Mouse (Mus musculus) layer of hippocampus, adult 2 months (tissue): ENCODE data around the gene Fcer2a. TPM values are rescaled to one million over a fixed set of nuclear protein-coding genes. Genes with fewer than 3 reads are reported as not detected.

Source experiments
- DNase-seq, 2 experiments: peaks; one replicate each; pipeline ENCODE4 v3.0.0; 2022; ENCODE audit warnings: low spot score in 2 of 2
- H3K27ac ChIP-seq: fragments of 200-600 bp; 2 replicates; pipeline ENCODE4 v1.8.1; 2022
- H3K4me3 ChIP-seq: fragments of 200-600 bp; 2 replicates; pipeline ENCODE4 v1.8.1; 2022; ENCODE audit warnings: mild to moderate bottlenecking
- CTCF ChIP-seq: fragments of 200-600 bp; conservative IDR thresholded peaks from 2 replicates; pipeline ENCODE4 v1.8.1; 2022; ENCODE audit warnings: antibody characterized with exemption, mild to moderate bottlenecking, moderate library complexity
- long read RNA-seq, 2 experiments: library from polyadenylated mRNA; stranded (forward); transcript quantifications; one replicate each; pipeline ENCODE4 v2.0.0; 2021; ENCODE audit warnings: borderline mapping rate in 2 of 2
- total RNA-seq, 2 experiments: library from RNA; stranded (reverse); gene quantifications; 2 replicates each; pipeline ENCODE4 v1.2.3; 2021

Fcer2a gene
- total RNA-seq = not detected
- long read RNA-seq, experiment 1, partial matches to known transcripts = 0 of 1 reads
- long read RNA-seq, experiment 1, other reads (novel, unspliced or antisense) = 1 of 1 reads
- long read RNA-seq, experiment 2 = 0 reads

GRCm38 (mm10) chr8:3694121-3694520 is at the start of gene Fcer2a:
Gene Fcer2a, minus strand, starts transcription at chr8:3694175.
- H3K4me3 ChIP-seq = no peak within 1 kb of the TSS
- TF ChIP-seq CTCF = no peak
- DNase-seq = no peak
- no peak within 1 kb of the TSS; the same call in 1 of the 2 replicates for H3K27ac ChIP-seq

GRCm38 (mm10) chr8:3736947-3737346 is 43.0 kb upstream of the Fcer2a start:
- no peak overlapping the region for H3K27ac ChIP-seq
- no peak for TF ChIP-seq CTCF
- no peak overlapping the region for H3K4me3 ChIP-seq
- DNase-seq = no peak

GRCm38 (mm10) chr8:3735599-3735998 is 41.6 kb upstream of the Fcer2a start:
- Histone ChIP-seq H3K27ac (no peak overlapping the region), H3K4me3 (no peak overlapping the region)
- no peak for TF ChIP-seq CTCF
- DNase-seq = no peak

GRCm38 (mm10) chr8:3734084-3734483 is 40.1 kb upstream of the Fcer2a start:
- H3K4me3 ChIP-seq = no peak overlapping the region

GRCm38 (mm10) chr8:3721041-3721440 is 27.1 kb upstream of the Fcer2a start:
- H3K4me3 ChIP-seq = no peak overlapping the region

More at GRCm38 (mm10) chr8:3734084-3734483, 40.1 kb upstream of the Fcer2a start:
- H3K27ac ChIP-seq = no peak overlapping the region
- DNase-seq = no peak
- TF ChIP-seq CTCF = no peak

DNA sequence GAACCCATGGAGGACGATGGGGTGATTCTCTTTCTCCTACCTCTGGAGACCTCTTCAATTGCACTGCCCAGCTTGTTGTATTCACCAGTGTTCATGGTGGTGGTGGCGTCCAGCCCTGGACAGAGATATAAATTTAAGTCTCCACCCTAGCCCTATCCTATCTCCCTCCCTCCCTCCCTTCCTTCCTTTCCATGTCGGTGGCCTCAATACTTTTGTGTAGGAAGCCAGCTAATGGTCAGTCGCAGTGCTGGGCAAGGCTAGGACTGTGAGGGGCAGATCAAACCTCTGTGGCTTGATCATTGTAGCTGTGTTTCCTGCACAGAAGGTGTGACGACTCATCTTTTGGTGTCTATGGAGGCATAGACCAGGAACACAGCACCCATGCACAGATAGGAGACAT is 26.6 kb upstream of the Fcer2a start, which contains the start of gene Clec4g:
Clec4g (minus strand) TSS at position 101 of the 400 bp plus-strand sequence.
- no peak for TF ChIP-seq CTCF
- no peak for DNase-seq
- Histone ChIP-seq H3K4me3 (no peak within 1 kb of the TSS), H3K27ac (no peak within 1 kb of the TSS)

More at GRCm38 (mm10) chr8:3721041-3721440, 27.1 kb upstream of the Fcer2a start:
- no peak overlapping the region for H3K27ac ChIP-seq
- DNase-seq = no peak
- no peak for TF ChIP-seq CTCF

DNA sequence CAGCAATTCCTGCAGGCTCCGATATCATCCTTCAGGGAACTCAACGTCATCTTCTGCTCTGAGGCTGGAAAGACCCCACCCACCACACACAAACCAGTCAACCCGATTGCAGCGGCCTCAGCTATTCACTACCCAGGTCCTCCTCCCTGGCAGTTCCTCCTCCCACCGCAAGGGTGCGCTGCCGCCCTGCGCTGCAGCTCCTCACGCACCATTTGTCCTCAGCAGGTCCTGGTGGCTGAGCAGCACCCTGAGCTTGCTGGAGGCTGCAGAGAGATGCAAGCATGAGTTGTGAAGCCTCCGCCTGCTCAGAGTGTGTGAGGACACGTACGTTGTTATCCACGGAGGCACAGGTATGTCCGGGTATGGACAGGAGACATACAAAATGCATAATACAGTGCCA is 24.6 kb upstream of the Fcer2a start:
- Histone ChIP-seq H3K27ac (no peak overlapping the region), H3K4me3 (no peak overlapping the region)
- DNase-seq = peak; percentile 39 to 55
- peak; percentile 87 for TF ChIP-seq CTCF

- DNase-seq = no peak
- no peak overlapping the region for H3K4me3 ChIP-seq
- TF ChIP-seq CTCF = no peak
- no peak overlapping the region for H3K27ac ChIP-seq
Observed at GRCm38 (mm10) chr8:3717321-3717954, 23.5 kb upstream of the Fcer2a start.

GRCm38 (mm10) chr8:3711646-3712045 is 17.7 kb upstream of the Fcer2a start:
- no peak for TF ChIP-seq CTCF
- no peak overlapping the region for H3K4me3 ChIP-seq
- H3K27ac ChIP-seq = no peak overlapping the region
- no peak for DNase-seq

DNA sequence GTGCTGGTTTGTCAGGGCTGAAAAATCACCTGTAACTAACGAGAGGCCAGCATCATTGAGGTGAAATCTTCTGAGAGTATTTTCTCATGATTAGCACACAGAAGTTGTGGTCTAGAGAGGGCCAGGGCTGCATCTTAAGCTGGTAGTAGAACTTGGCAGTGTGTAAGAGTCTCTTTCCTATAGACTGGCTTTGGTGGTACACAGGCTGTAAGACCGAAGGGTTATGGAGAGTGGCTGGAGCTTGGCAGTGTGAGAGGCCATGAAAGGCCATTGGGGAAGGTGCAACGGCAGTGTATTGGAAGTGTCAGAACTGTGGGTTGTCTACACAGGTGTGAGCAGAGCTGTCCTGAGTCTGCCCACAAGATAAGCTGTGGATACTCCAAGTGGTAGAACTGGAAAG is 16.3 kb upstream of the Fcer2a start:
- no peak for DNase-seq
- no peak for TF ChIP-seq CTCF
- no peak overlapping the region for H3K4me3 ChIP-seq
- no peak overlapping the region for H3K27ac ChIP-seq

GRCm38 (mm10) chr8:3707611-3708010 is 13.6 kb upstream of the Fcer2a start:
- H3K4me3 ChIP-seq = no peak overlapping the region
- no peak for TF ChIP-seq CTCF
- no peak for DNase-seq
- no peak overlapping the region for H3K27ac ChIP-seq

GRCm38 (mm10) chr8:3705711-3706110 is 11.7 kb upstream of the Fcer2a start:
- TF ChIP-seq CTCF = peak; percentile 69
- peak in 1 of 2 experiments; percentile 32 for DNase-seq
- Histone ChIP-seq H3K27ac (no peak overlapping the region), H3K4me3 (no peak overlapping the region)

GRCm38 (mm10) chr8:3701491-3701890 is 7.5 kb upstream of the Fcer2a start:
- DNase-seq = no peak
- H3K27ac ChIP-seq = no peak overlapping the region
- H3K4me3 ChIP-seq = no peak overlapping the region
- no peak for TF ChIP-seq CTCF

GRCm38 (mm10) chr8:3690774-3691173 is 3.2 kb downstream of the Fcer2a start:
- no peak for DNase-seq
- Histone ChIP-seq H3K27ac (no peak overlapping the region), H3K4me3 (no peak overlapping the region)
- no peak for TF ChIP-seq CTCF

- peak; percentile 19 for TF ChIP-seq CTCF
Observed at GRCm38 (mm10) chr8:3687537-3687936, 6.4 kb downstream of the Fcer2a start.

More at GRCm38 (mm10) chr8:3687537-3687936, 6.4 kb downstream of the Fcer2a start:
- no peak overlapping the region for H3K4me3 ChIP-seq
- H3K27ac ChIP-seq = no peak overlapping the region
- no peak for DNase-seq
